Mouse (Mus musculus) kidney, postnatal 10 days (tissue): ENCODE measurements around the gene Olfm2.
"Not testable (repeated sequence)": the region's sequence is repeated elsewhere in the genome, so short reads cannot be mapped to it uniquely, and the experiment has no call there.

Experiments used
- DNase-seq: peaks from one replicate; pipeline ENCODE4 v3.0.0; 2021; ENCODE audit warnings: mixed read lengths

Gene Olfm2

DNA sequence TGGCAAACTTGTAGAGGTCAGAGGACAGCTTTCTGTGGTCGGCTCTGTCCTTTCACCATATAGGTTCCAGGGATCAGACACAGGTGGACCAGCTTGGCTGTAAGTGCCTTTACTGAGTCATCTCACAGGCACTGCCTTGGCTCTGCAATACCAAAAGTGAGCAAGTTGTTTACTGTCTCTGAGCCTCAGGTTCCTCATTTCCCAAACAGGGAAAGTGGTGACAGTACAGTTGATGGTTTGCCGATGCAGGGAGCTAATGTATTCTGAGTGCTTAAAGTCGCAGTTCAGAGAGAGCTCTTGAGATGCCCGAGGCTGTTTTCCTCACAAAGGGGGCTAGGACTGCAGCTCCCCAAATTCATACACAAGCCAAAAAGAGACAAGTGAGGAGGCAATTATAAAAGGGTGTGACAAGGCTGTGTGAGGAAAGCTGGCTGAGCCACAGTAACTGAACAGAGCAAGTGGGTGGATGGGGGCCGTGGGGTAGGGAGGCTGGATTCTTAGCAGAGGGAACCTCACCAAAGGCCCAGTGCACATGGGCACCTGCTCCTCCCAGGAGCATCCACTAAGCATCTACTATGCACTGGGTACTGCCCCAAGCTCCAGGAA is 49.9 kb downstream of the Olfm2 start:
- no peak for DNase-seq

- peak; percentile 18 for DNase-seq
Measured at GRCm38 (mm10) chr9:20694721-20695235, 51.4 kb downstream of the Olfm2 start.

DNA sequence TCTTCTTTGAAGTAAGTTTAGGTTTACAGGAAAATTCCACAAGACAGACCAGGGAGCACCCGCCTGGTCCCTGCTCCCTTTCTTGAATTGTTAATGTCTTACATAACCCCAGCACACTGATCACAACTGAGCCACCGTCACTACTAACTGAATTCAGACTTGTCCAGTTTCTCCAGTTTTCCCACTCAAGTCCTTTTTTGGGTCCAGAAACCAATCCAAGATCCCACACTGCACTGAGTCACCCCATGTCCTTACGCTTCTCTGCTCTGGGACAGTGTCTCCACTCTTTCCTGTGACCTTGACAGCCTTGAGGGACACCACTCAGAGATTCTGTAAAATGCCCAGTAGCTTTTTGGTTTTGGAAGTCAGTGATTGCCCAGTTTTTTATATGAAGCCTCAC is 53.3 kb downstream of the Olfm2 start:
- DNase-seq: no peak

- not testable (repeated sequence) for DNase-seq
Measured at GRCm38 (mm10) chr9:20690449-20690848, 55.7 kb downstream of the Olfm2 start.

DNA sequence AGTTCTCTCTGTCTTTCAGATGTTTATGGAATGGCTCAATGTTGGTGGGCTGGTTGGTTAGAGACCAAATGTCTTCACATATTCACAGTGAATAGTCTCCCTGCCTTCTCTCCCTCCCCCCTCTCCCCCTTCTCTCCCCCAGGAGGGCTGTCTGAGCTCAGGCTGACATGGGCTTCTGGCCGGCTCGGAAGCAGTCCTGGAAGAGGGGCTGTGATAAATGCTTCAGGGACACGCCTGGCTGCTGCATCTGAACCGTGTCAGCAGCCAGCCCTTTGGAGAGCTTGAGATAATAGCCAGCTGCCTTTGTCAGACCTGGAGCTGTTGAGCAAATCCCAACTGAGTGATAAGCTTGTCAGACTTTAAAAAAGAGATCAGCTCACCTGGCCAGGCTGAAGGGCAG is 56.2 kb downstream of the Olfm2 start:
- DNase-seq: no peak

DNA sequence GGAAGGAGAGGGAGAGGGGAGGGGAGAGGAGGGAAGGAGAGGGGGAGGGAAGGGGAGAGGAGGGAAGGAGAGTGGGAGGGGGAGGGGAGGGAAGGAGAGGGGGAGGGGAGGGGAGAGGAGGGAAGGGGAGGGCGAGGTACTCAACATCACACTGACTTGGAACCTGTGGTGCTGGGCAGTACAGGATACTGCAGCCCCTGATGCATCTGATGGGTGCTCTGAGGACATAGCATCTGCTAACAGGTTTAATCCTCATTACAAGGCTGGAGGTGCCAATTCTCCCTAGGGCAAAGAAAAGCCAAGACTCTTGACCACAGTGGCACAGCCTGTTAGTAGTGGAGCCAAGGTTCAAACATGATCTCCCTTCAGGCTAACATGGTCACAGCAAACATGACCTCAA is 56.7 kb downstream of the Olfm2 start:
- no peak for DNase-seq

DNA sequence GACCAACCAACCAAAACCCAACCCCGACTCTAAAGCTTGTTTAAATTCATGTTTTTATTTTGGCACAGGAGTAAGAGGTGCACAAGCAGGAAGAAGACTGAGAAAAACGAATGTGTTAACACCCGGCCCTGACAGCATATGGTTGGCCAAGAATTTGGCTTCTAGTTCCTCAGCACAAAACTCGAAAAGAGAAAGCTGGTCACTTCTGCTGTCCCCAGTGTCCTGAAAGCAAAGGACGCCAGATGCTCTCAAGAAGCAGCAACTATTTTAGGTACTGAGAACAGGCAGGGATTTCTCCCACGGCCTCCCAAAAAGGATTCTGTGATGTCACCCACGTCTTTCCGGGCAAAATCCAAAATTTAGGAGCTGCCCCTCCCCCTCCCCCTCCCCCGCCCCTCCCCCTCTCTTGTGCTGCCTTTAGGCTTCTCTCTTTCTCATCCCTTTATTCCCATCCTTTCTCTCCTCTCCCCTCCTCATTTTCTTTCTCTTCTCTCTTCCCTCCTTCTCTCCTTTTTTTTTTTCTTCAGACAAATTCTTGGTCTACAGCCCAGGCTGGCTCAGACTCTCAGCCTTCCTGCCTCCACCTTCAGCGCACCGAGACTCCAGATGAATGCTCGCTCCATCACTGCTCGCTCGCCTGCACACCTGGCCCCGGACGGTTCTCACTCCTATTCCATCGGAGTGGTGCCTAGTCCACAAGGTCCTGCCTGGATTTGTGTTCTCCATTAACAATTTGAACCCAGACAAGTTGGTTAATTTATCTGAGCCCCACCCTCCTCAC is 60.9 kb downstream of the Olfm2 start:
- DNase-seq: no peak

DNA sequence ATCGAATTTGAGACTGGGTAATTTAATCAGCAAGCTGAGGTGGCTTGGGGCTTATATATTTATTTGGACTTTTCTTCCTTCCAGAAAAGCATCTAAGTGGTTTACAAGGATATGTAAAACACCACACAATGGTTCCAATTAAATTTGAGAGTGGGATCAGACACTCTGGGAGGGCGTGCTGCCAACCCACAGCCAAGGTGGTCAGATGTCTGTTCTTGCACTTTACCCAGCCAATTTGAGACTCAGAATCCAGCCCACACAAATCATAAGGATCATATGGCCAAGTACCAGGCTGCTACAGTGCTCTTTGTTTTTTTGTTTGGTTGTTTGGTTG is 63.8 kb downstream of the Olfm2 start:
- DNase-seq: no peak

- no peak for DNase-seq
Measured at GRCm38 (mm10) chr9:20681546-20682388, 64.4 kb downstream of the Olfm2 start.

- no peak for DNase-seq
Measured at GRCm38 (mm10) chr9:20680378-20680958, 65.7 kb downstream of the Olfm2 start.

DNA sequence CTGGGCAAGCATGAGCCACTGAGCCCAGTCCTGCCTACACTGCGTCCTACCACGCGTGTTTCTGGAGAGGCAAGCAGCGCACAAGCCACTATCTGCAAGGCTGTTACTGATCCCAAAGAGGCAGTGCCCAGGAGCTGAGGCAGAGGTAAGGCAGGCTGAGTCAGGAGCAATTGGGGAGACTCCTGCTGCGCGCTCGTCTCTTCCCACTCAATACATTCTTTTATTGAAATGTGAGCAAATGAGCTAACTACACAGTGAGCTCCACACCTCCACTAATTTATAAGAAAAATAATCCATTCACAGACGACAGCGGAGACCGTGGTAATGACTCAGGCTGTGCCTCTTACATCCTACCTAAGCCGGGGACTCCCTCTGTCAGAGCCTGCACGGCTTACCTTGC is 68.3 kb downstream of the Olfm2 start:
- no peak for DNase-seq

DNA sequence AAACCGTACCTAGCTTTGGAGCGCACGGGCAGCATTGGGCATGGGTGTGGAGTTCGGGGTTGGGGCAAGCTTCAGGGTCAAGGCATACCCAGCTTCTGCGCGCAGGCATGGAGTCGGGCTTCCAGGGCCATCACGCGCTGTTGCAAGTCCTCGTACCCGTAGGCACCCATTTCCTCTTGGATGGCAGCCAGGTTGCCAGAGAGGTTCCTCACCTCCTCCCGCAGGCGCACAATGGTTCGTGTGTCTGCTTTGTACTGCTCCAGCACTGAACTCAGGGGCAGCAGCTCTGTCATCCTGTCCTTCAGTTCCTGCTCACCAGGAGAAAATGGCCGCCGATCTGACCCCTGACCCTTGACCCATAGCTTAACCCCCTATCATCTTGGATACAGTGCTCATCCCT is 74.1 kb downstream of the Olfm2 start:
- DNase-seq: no peak

GRCm38 (mm10) chr9:20668065-20668464 is 78.1 kb downstream of the Olfm2 start:
- no peak for DNase-seq

DNA sequence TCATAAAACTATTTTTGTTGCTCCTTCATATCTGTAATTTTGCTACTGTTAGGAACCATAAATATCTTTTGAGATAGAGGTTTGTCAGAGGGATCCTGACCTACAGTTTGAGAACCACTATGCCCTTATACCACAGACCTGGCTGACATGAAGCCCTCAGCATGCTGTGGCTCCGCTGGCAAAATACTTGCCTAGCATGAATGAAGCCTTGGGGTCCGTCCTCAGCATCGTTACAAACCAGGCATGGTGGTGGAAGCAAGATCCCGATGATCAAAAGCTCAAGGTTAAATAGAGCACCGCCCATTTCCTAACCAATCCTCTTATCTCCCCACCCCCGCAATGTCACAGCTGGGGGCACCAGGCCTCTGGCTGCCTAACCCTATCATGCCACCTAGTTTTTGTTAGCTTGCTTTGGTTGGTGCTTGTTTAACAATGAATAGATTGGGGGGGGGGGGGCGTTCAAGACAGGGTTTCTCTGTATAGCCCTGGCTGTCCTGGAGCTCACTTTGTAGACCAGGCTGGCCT is 79.6 kb downstream of the Olfm2 start:
- DNase-seq: no peak

- no peak for DNase-seq
Measured at GRCm38 (mm10) chr9:20665925-20666324, 80.2 kb downstream of the Olfm2 start.

GRCm38 (mm10) chr9:20664982-20665637 is 81.0 kb downstream of the Olfm2 start:
- DNase-seq: no peak

DNA sequence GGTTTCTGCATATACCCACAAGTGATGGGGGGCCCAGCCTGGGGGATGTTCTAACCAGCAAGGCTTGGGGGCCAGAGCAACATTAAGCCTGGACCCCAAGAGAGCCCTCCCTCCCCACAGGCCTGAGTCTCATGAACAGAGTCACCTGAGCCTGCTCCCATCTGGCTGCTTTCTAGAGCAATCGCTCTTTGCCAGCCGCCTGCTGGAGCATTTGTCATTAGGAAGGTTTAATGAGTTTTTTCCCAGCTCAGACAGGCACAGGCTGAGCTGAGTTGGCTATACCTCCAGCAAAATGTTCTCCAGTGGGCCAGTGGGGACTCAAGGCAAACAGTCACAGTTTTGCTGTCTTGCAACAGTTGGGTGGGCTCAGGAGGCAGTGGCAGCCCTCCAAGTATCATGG is 81.8 kb downstream of the Olfm2 start:
- DNase-seq: no peak

DNA sequence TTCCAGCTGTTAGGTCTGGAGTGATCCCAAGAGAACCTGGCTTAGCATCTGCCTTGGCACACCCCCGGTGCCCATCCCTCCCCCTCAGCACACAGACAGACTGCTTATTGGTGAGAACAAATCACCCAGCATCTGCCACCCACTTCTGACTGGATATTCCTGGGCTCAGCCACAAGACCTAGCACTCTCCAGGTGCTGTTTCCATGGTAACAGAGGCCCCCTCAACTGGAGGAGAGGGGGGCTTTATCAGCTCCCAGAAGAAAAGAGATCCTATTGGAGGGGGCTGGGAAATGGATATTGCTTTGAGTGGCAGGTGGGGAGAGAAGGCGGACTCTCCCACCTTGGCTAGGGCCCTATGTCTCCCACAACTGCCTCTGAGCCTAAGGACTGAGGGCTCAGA is 82.2 kb downstream of the Olfm2 start:
- no peak for DNase-seq

- no peak for DNase-seq
Measured at GRCm38 (mm10) chr9:20662874-20663273, 83.3 kb downstream of the Olfm2 start.

- peak; percentile 87 for DNase-seq
Measured at GRCm38 (mm10) chr9:20662325-20662724, 83.8 kb downstream of the Olfm2 start.

DNA sequence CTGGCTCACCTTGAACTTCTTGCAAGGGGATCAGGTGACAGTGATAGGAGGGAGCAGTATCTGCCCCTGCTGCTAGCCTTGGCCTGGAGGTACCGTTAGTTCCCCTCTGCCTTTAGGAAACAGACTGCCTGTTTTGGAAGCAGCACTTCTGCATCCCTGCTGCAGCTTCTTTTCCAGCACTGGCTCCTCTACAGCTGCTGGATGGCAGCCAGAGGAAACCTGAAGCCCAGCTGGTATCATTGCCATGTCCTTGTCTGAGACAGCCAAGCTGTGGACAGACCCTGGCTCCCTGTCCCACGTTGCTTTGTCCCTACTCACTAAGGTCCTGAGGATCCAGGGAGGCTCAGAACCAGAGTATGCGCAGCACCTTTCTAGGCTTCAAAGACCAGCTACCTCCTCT is 88.6 kb downstream of the Olfm2 start:
- DNase-seq: no peak

DNA sequence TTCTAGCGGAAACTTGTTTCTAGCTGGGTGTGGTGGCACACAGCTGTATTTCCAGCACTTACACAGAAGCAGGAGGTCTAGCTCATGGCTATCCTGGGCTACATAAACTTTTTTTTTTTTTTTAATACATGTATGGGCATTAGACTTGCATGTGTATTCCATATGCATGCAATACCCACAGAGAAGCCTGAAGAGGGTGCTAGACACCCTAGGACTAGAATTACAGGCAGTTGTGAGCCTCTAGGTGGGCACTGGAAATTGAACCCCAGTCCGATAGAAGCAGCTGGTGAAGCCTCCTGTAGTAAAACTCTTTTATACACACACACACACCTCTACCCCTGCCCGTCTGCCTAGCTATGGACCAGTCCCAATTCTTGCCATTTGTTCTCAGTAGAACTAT is 92.3 kb downstream of the Olfm2 start:
- no peak for DNase-seq

GRCm38 (mm10) chr9:20652260-20652658 is 93.9 kb downstream of the Olfm2 start:
- DNase-seq: no peak
